28 mouse cellular contexts compared by ENCODE assay signal in the genomic region with DNA sequence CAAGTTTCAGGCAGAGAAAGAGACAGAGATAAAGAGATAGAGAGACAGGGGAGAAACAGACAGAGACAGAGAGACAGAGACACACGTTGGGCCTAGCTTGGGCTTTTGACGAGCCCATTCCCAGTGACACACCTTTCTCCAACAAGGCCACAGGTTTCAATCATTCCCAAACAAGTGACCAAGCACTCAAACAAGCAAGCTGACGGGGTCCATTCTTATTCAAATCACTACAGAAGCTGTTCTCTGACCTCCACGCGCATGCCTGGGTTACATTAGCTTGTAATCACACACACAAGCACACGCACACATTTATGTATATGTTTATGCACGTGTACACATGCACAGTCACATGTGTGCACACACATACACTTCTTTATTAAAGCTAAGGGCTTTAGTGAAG. TPM values are rescaled to one million over a fixed set of nuclear protein-coding genes. Genes with fewer than 3 reads are reported as not detected.
DNase-seq lines count a peak whose midpoint lies in the region; ATAC-seq and TF ChIP-seq lines count a peak whose summit lies in the region.
"Had no signal": no experiment of that assay in that cellular context is flagged by ENCODE, and none has a peak within 500 bp of the region (broad histone marks: within the 10 kb centered on the region; RNA-seq: fewer than 3 reads in every experiment).

No protein-coding gene starts in this region.

- in situ Hi-C loops in ES-E14 (cut with MboI; ENCODE audit: low sequenced_read_pairs in 2 of 2, unreplicated experiment in 2 of 2), result no loop called here

- 81% methylated on average over 7 of the region's 7 CpGs for WGBS in cerebellum, adult 2 months
- WGBS in forebrain, embryonic 12.5 days, result 56% methylated on average over 7 of the region's 7 CpGs
- WGBS in hindbrain, postnatal 0 days, result 65% methylated on average over 7 of the region's 7 CpGs

- no peak overlapping the region for H3K9ac ChIP-seq in ES-E14 (ENCODE audit: insufficient read depth, low read depth, low read length, poor library complexity, severe bottlenecking)
- H3K9ac ChIP-seq in forebrain, embryonic 12.5 days, result no peak overlapping the region
- H3K9ac ChIP-seq in hindbrain, postnatal 0 days (replicated peaks; ENCODE audit: low read length), result no peak overlapping the region

- no peaks in the 10 kb centered on the region for H3K27me3 ChIP-seq in cerebellum, adult 2 months (ENCODE audit: control insufficient read depth, insufficient read depth, low read length)
- 0 out of 2 replicates have a peak, but pooled peaks cover 3% of the 10 kb centered on the region for H3K27me3 ChIP-seq in forebrain, embryonic 12.5 days
- H3K27me3 ChIP-seq in hindbrain, postnatal 0 days (ENCODE audit: insufficient read depth, low read length), result no peaks in the 10 kb centered on the region
- H3K27me3 ChIP-seq: CH12.LX, Patski had no signal

- no peak for TF ChIP-seq CTCF in cerebellum, adult 2 months (IDR thresholded peaks at IDR 0.05; ENCODE audit: borderline replicate concordance, insufficient read depth, low read depth, low read length)
- no peak for TF ChIP-seq CTCF in hindbrain, postnatal 0 days (IDR thresholded peaks at IDR 0.05; ENCODE audit: low read depth)

- no peaks in the 10 kb centered on the region for H3K9me3 ChIP-seq in ES-E14 (ENCODE audit: control insufficient read depth, insufficient read depth, low read depth, low read length)
- H3K9me3 ChIP-seq in forebrain, embryonic 12.5 days, result no peaks in the 10 kb centered on the region
- H3K9me3 ChIP-seq in hindbrain, postnatal 0 days (ENCODE audit: low read length), result no peaks in the 10 kb centered on the region
- H3K9me3 ChIP-seq: G1E had no signal

- peak; percentile 49 for DNase-seq in ES-CJ7 (ENCODE audit: low read depth, low spot score)
- peak; percentile 38 for DNase-seq in ES-E14 (ENCODE audit: low read depth, low spot score)
- peak; percentile 73 for DNase-seq in R1 (ENCODE audit: low read depth, low spot score)
- peak; percentile 69 for DNase-seq in ZHBTc4 (ENCODE audit: low read depth, low spot score)
- DNase-seq in layer of hippocampus, postnatal 25 days (ENCODE audit: extremely low spot score in 1 of 2, low spot score in 1 of 2), result no peak
- DNase-seq in cerebellum, adult 2 months, result no peak
- no peak for DNase-seq in hindbrain, postnatal 0 days (ENCODE audit: low spot score)
- DNase-seq: adrenal gland, adult 2 months; adrenal gland, adult 8-10 months; adrenal gland, postnatal 10 days; adrenal gland, postnatal 14 days; adrenal gland, postnatal 25 days; adrenal gland, postnatal 36 days; B cell, adult 2 months; cerebellum, adult 11 months; cerebellum, adult 11-12 months; cerebellum, adult 18-20 months; cerebellum, adult 8-10 months; cerebellum, adult 9-10 months; cerebellum, adult 9-11 months had no signal

- H3K4me1 ChIP-seq in ES-E14 (ENCODE audit: control insufficient read depth in 2 of 2, insufficient read depth in 2 of 2, low read length in 2 of 2, poor library complexity in 1 of 2), result peaks cover 3 to 19% of the 10 kb centered on the region in 2 experiments; a peak in 3 of 4 replicates
- no peaks in the 10 kb centered on the region for H3K4me1 ChIP-seq in cerebellum, adult 2 months (ENCODE audit: control insufficient read depth, insufficient read depth, low read length)
- peaks cover 9% of the 10 kb centered on the region; the same call in 1 of the 2 replicates for H3K4me1 ChIP-seq in forebrain, embryonic 12.5 days
- H3K4me1 ChIP-seq in hindbrain, postnatal 0 days (ENCODE audit: insufficient read depth, low read length), result no peaks in the 10 kb centered on the region

- H3K36me3 ChIP-seq in ES-E14 (ENCODE audit: control insufficient read depth, insufficient read depth, low read length, poor library complexity, severe bottlenecking), result no peaks in the 10 kb centered on the region
- H3K36me3 ChIP-seq in forebrain, embryonic 12.5 days (replicated peaks), result no peaks in the 10 kb centered on the region
- no peaks in the 10 kb centered on the region for H3K36me3 ChIP-seq in hindbrain, postnatal 0 days (ENCODE audit: insufficient read depth, low read length)
- H3K36me3 ChIP-seq: G1E had no signal

- H3K27ac ChIP-seq in ES-E14 (ENCODE audit: insufficient read depth, low read depth, low read length, poor library complexity, severe bottlenecking), result no peak overlapping the region
- no peak overlapping the region for H3K27ac ChIP-seq in cerebellum, adult 2 months (ENCODE audit: insufficient read depth, low read length)
- H3K27ac ChIP-seq in forebrain, embryonic 12.5 days, result no peak overlapping the region
- H3K27ac ChIP-seq in hindbrain, postnatal 0 days, result no peak overlapping the region

- no peak for ATAC-seq in forebrain, embryonic 12.5 days (ENCODE audit: low FRiP score)
- no peak for ATAC-seq in hindbrain, postnatal 0 days
- ATAC-seq: activated CD4-positive, CD25-positive, alpha-beta regulatory T cell, adult 4 months; CD4-positive, CD25-positive, alpha-beta regulatory T cell, adult 4 months; Patski had no signal

- H3K4me2 ChIP-seq in forebrain, embryonic 12.5 days, result no peak overlapping the region
- H3K4me2 ChIP-seq in hindbrain, postnatal 0 days (ENCODE audit: low read depth, low read length), result no peak overlapping the region

- no peak for TF ChIP-seq POLR2A in cerebellum, adult 2 months (IDR thresholded peaks at IDR 0.05; ENCODE audit: borderline replicate concordance, insufficient read depth, low read length)

- no peak overlapping the region for H3K4me3 ChIP-seq in ES-E14 (ENCODE audit: insufficient read depth in 1 of 2, low read depth in 1 of 2, low read length in 2 of 2, poor library complexity in 1 of 2, severe bottlenecking in 1 of 2)
- no peak overlapping the region for H3K4me3 ChIP-seq in cerebellum, adult 2 months (replicated peaks; ENCODE audit: insufficient read depth, low read depth, low read length)
- no peak overlapping the region for H3K4me3 ChIP-seq in forebrain, embryonic 12.5 days (replicated peaks)
- H3K4me3 ChIP-seq in hindbrain, postnatal 0 days (ENCODE audit: low read length), result no peak overlapping the region

TF ChIP-seq in ES-E14, 5 proteins besides CTCF, POLR2A, EP300 and RAD21:
- TF ChIP-seq MAFK (IDR thresholded peaks at IDR 0.05; ENCODE audit: insufficient read depth, low read depth, low read length) (no peak), ZNF384 (IDR thresholded peaks at IDR 0.05; ENCODE audit: low read depth, low read length) (no peak), HCFC1 (IDR thresholded peaks at IDR 0.05; ENCODE audit: borderline replicate concordance, insufficient read depth, low read length) (no peak), ZC3H11A (IDR thresholded peaks at IDR 0.05; ENCODE audit: borderline replicate concordance, low read depth, low read length) (no peak), CHD2 (IDR thresholded peaks at IDR 0.05; ENCODE audit: low read depth, low read length) (no peak)
TF ChIP-seq in ES-E14: peak in this region for 0.

RNA-seq across cellular contexts. Expression of a gene that starts 21.6 kb away (rescaled TPM):
- total RNA-seq in ES-E14 (2012; rRNA removed), result 2.3 and 5.1 TPM in 2 replicates
- total RNA-seq in layer of hippocampus, postnatal 25 days (2021), result 10 to 100 TPM; 46.0 to 55.2 TPM
- polyA plus RNA-seq in cerebellum, adult 2 months (2012; rRNA removed), result 40.1 and 42.5 TPM in 2 replicates
- 33.7 and 34.6 TPM in 2 replicates for polyA plus RNA-seq in forebrain, embryonic 12.5 days (2016; fragmentation: Nextera tagmentation; extraction: Ambion mirVana)
- total RNA-seq in hindbrain, postnatal 0 days (2014; rRNA removed), result 76.3 and 99.1 TPM in 2 replicates
- polyA plus RNA-seq in hindbrain, postnatal 0 days (2015; fragmentation: Nextera tagmentation; extraction: Ambion mirVana), result 289 and 314 TPM in 2 replicates
- total RNA-seq: MEL had no signal
- polyA plus RNA-seq: activated CD4-positive, CD25-positive, alpha-beta regulatory T cell, adult 4 months; CD4-positive, CD25-positive, alpha-beta regulatory T cell, adult 4 months had no signal

RNA-seq across cellular contexts. Expression of a gene that starts 52.0 kb away (rescaled TPM):
- total RNA-seq in ES-E14 (2012; rRNA removed), result 2.6 and 3.1 TPM in 2 replicates
- total RNA-seq in layer of hippocampus, postnatal 25 days (2021), result under 1 TPM in 1 of 2 experiments, not detected in 1; 0.37 TPM
- not detected in 2 replicates for polyA plus RNA-seq in cerebellum, adult 2 months (2012; rRNA removed)
- 1.5 and 2.9 TPM in 2 replicates for polyA plus RNA-seq in forebrain, embryonic 12.5 days (2016; fragmentation: Nextera tagmentation; extraction: Ambion mirVana)
- total RNA-seq in hindbrain, postnatal 0 days (2014; rRNA removed), result 1.4 TPM in 1 of 2 replicates, not detected in the other
- polyA plus RNA-seq in hindbrain, postnatal 0 days (2015; fragmentation: Nextera tagmentation; extraction: Ambion mirVana), result 1.2 and 1.6 TPM in 2 replicates
- total RNA-seq: adrenal gland, adult 18-20 months; adrenal gland, adult 2 months; adrenal gland, adult 8-10 months; adrenal gland, postnatal 10 days; adrenal gland, postnatal 14 days; adrenal gland, postnatal 25 days; adrenal gland, postnatal 36 days had no signal
- polyA plus RNA-seq: adrenal gland, adult 2 months; CD4-positive, CD25-positive, alpha-beta regulatory T cell, adult 4 months; G1E had no signal

RNA-seq across cellular contexts. Expression of a gene that starts 52.8 kb away (rescaled TPM):
- total RNA-seq in ES-E14 (2012; rRNA removed), result 26.2 and 26.7 TPM in 2 replicates
- total RNA-seq in layer of hippocampus, postnatal 25 days (2021), result 10 to 100 TPM; 18.1 to 20.1 TPM
- 20.0 TPM in 2 replicates for polyA plus RNA-seq in cerebellum, adult 2 months (2012; rRNA removed)
- polyA plus RNA-seq in forebrain, embryonic 12.5 days (2016; fragmentation: Nextera tagmentation; extraction: Ambion mirVana), result 40.6 and 42.0 TPM in 2 replicates
- total RNA-seq in hindbrain, postnatal 0 days (2014; rRNA removed), result 34.5 and 34.8 TPM in 2 replicates
- polyA plus RNA-seq in hindbrain, postnatal 0 days (2015; fragmentation: Nextera tagmentation; extraction: Ambion mirVana), result 29.4 and 29.7 TPM in 2 replicates

Comparison
In these comparisons a context has a peak if more than half of its experiments do, and no peak if none do; other contexts are left out.
1. DNase-seq: peak in ES-CJ7 (single experiment), ES-E14 (single experiment), R1 (single experiment) and ZHBTc4 (single experiment); none in layer of hippocampus, postnatal 25 days (0 of 2), cerebellum, adult 2 months (0 of 2) and hindbrain, postnatal 0 days (single experiment).